Mouse (Mus musculus): Measurements from ENCODE around the gene Nfe2.

DNA sequence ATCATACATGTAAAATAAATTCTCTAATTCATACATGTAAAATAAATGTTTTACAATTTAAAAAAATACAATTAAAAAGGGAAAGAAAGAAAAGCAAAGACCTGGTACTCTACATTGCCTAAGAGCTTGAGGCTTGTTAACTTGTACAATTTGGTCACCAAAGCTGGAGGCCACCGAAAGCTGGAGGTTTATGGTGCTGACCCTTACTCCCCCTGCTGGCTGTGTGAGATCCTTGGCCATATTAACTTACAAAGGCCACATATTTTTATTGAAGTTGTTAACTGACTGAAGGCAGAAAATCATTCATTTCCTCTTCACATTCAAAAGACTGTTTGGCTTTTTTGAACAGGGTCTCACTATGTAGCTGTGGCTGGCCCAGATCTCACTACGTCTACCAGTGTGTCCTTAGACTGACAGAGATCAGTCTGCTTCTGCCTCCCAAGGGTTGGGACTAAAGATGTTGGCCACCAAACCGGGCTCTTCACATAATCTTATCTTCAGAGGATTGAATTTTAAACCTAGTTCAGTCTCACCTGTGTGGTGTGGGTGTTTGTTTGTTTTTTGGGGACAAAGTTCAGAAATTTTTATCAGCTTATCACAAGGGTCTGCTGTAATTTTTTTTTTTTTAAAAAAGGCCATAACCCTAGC, 22.7 kb upstream of the Nfe2 start:
- TF ChIP-seq CTCF (IDR thresholded peaks at IDR 0.05; ENCODE audit: borderline replicate concordance, insufficient read depth, low read depth, low read length), result peak; percentile 28; the same call in 1 of the 2 replicates
- TF ChIP-seq POLR2A (IDR thresholded peaks at IDR 0.05; ENCODE audit: borderline replicate concordance, insufficient read depth, low read length), result no peak
